Mouse (Mus musculus) lung, adult 2 months (tissue): Measurements from ENCODE around the gene Spry2.

Source experiments
- CTCF ChIP-seq: fragments of 200-500 bp; IDR thresholded peaks from 2 replicates; pipeline ENCODE4 v1.5.1; 2011; ENCODE audit warnings: mild to moderate bottlenecking, low read length, control low read depth; ENCODE audit not compliant: insufficient read depth
- POLR2A ChIP-seq: fragments of 200-500 bp; IDR thresholded peaks from 2 replicates; pipeline ENCODE4 v1.6.1; 2011; ENCODE audit warnings: low read depth, mild to moderate bottlenecking, control low read depth, low read length, borderline replicate concordance; ENCODE audit errors: extremely low read depth

DNA sequence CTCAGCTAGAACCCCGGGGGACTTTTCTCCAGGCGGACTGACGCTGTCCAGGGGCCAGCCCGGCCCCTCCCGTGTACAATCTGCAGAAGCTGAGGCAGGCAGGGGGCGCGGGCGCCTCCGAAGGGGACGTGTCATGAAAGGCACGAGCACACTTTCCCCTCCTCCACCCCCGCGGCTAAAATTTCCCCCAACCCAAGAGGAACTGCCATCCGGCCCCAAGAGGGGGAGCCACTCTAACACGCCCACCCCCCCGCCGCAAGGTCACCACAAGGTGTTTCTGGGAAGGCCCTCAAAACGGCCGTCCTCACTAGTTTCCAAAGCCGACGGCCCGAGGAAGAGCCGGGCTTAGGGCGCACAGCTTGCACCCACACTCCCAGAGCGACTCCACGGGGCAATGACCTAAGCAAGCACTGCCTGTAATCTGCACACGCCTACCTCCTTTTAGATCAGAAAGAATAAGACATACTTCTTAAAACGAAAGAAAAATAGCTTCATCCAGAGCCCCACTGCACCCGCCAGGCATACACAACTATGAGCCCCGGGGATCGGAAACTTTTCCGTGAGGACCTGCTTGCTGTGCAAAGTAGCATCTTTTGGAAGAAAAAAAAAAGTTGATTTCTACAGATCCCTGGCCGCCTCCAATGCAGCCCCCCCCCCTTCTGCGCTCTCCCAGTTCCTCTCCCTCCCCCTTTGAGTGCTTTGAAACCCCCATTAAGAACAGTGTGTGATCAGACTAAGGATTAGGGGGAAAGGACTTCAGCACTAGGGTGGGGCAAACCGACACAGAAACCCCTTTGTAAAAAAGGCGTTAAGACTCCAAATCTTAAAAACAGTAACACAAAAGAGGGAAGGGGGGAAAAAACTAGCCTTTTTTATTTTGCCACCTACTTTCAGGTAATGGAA lies 1.4 kb downstream of the Spry2 start:
- TF ChIP-seq POLR2A (peak; percentile 45; the same call in 1 of the 2 replicates), CTCF (no peak)
